Comparison of ENCODE assay signal across 8 mouse cellular contexts in genomic region chr16:67620826-67621505, GRCm38 (mm10). TPM values are rescaled to one million over a fixed set of nuclear protein-coding genes. Genes with fewer than 3 reads are reported as not detected.
DNase-seq lines count a peak whose midpoint lies in the region; ATAC-seq and TF ChIP-seq lines count a peak whose summit lies in the region.

Gene Cadm2 (minus strand): TSS chr16:67620908.

- peak; percentile 99 for DNase-seq in brain, embryonic 14.5 days (ENCODE audit: low read depth)
- DNase-seq in heart, adult 11 months = peak; percentile 98
- peak; percentile 97 for DNase-seq in left cerebral cortex, postnatal 4 days
- peak; percentile 98 for DNase-seq in midbrain, embryonic 11.5 days (ENCODE audit: low spot score, missing footprints)
- peak; percentile 78 for DNase-seq in skeletal muscle tissue, adult 2 months (ENCODE audit: low read depth, low spot score)
- no peak for DNase-seq in adipocyte (ENCODE audit: low spot score)

- peak within 1 kb of the TSS; percentile 39; the same call in 1 of the 2 replicates for H3K27ac ChIP-seq in embryonic facial prominence, embryonic 13.5 days
- H3K27ac ChIP-seq in intestine, postnatal 0 days (ENCODE audit: low read depth, low read length) = no peak within 1 kb of the TSS
- H3K27ac ChIP-seq in midbrain, embryonic 11.5 days (ENCODE audit: low read depth, low read length) = no peak within 1 kb of the TSS

- no peaks in the 10 kb centered on the region for H3K36me3 ChIP-seq in embryonic facial prominence, embryonic 13.5 days
- H3K36me3 ChIP-seq in intestine, postnatal 0 days (ENCODE audit: control insufficient read depth, insufficient read depth) = no peaks in the 10 kb centered on the region
- H3K36me3 ChIP-seq in midbrain, embryonic 11.5 days (ENCODE audit: control insufficient read depth, insufficient read depth, low read length) = no peaks in the 10 kb centered on the region

- peaks cover 4% of the 10 kb centered on the region; the same call in 1 of the 2 replicates for H3K4me1 ChIP-seq in embryonic facial prominence, embryonic 13.5 days
- H3K4me1 ChIP-seq in intestine, postnatal 0 days (replicated peaks; ENCODE audit: control insufficient read depth, insufficient read depth, low read length) = no peaks in the 10 kb centered on the region
- H3K4me1 ChIP-seq in midbrain, embryonic 11.5 days (ENCODE audit: control insufficient read depth, insufficient read depth, low read length) = no peaks in the 10 kb centered on the region

- under 1% methylated on average over 34 of the region's 35 CpGs for WGBS in embryonic facial prominence, embryonic 13.5 days
- under 1% methylated on average over 33 of the region's 35 CpGs for WGBS in intestine, postnatal 0 days
- 2% methylated on average over 20 of the region's 35 CpGs for WGBS in midbrain, embryonic 11.5 days

- TF ChIP-seq POLR2A in brain, embryonic 14.5 days (IDR thresholded peaks at IDR 0.05; ENCODE audit: borderline replicate concordance, extremely low read depth, insufficient read depth, insufficient read length, poor library complexity, severe bottlenecking) = no peak

- TF ChIP-seq CTCF in brain, embryonic 14.5 days (IDR thresholded peaks at IDR 0.05; ENCODE audit: borderline replicate concordance, extremely low read depth, insufficient read depth, insufficient read length) = no peak
- TF ChIP-seq CTCF in intestine, postnatal 0 days (IDR thresholded peaks at IDR 0.05; ENCODE audit: low read depth) = no peak

- peak within 1 kb of the TSS; percentile 73 for H3K4me3 ChIP-seq in embryonic facial prominence, embryonic 13.5 days
- H3K4me3 ChIP-seq in intestine, postnatal 0 days (ENCODE audit: low read depth, low read length) = peak within 1 kb of the TSS; percentile 57
- H3K4me3 ChIP-seq in midbrain, embryonic 11.5 days (ENCODE audit: low read depth, low read length) = peak within 1 kb of the TSS; percentile 76

- intact Hi-C loops in left cerebral cortex, postnatal 4 days (cut with DNase I) = no loop called here

- H3K27me3 ChIP-seq in embryonic facial prominence, embryonic 13.5 days = peaks cover 29% of the 10 kb centered on the region
- peaks cover 22% of the 10 kb centered on the region for H3K27me3 ChIP-seq in intestine, postnatal 0 days (replicated peaks; ENCODE audit: control insufficient read depth, insufficient read depth, low read length)
- 0 out of 2 replicates have a peak, but pooled peaks cover 5% of the 10 kb centered on the region for H3K27me3 ChIP-seq in midbrain, embryonic 11.5 days (ENCODE audit: control insufficient read depth, insufficient read depth, low read length)

- H3K9ac ChIP-seq in embryonic facial prominence, embryonic 13.5 days = peak within 1 kb of the TSS; percentile 73
- H3K9ac ChIP-seq in intestine, postnatal 0 days (ENCODE audit: low read depth, low read length) = peak within 1 kb of the TSS; percentile 17; the same call in 1 of the 2 replicates
- H3K9ac ChIP-seq in midbrain, embryonic 11.5 days (ENCODE audit: low read length) = peak within 1 kb of the TSS; percentile 72

- H3K9me3 ChIP-seq in embryonic facial prominence, embryonic 13.5 days = no peaks in the 10 kb centered on the region; the same call in 1 of the 2 replicates
- no peaks in the 10 kb centered on the region for H3K9me3 ChIP-seq in intestine, postnatal 0 days (ENCODE audit: control insufficient read depth)
- no peaks in the 10 kb centered on the region for H3K9me3 ChIP-seq in midbrain, embryonic 11.5 days (ENCODE audit: control insufficient read depth, low read length)

- H3K4me2 ChIP-seq in embryonic facial prominence, embryonic 13.5 days = peak within 1 kb of the TSS; percentile 89
- peak within 1 kb of the TSS; percentile 99 for H3K4me2 ChIP-seq in intestine, postnatal 0 days (replicated peaks; ENCODE audit: low read depth)
- H3K4me2 ChIP-seq in midbrain, embryonic 11.5 days = peak within 1 kb of the TSS; percentile 82

- ATAC-seq in embryonic facial prominence, embryonic 13.5 days (ENCODE audit: insufficient number of reproducible peaks, insufficient read depth, low FRiP score, low TSS enrichment, low read depth) = peak; percentile 100
- ATAC-seq in intestine, postnatal 0 days = peak; percentile 100
- peak; percentile 99 for ATAC-seq in midbrain, embryonic 11.5 days (ENCODE audit: low FRiP score)

RNA-seq across cellular contexts. Expression of gene Cadm2, which starts in this region (rescaled TPM):
- polyA plus RNA-seq in brain, embryonic 14.5 days (2012; rRNA removed) = 20.5 and 29.2 TPM in 2 replicates
- polyA plus RNA-seq in embryonic facial prominence, embryonic 13.5 days (2015; fragmentation: Nextera tagmentation; extraction: Ambion mirVana) = 2.7 and 3.8 TPM in 2 replicates
- polyA plus RNA-seq in intestine, postnatal 0 days (2015; fragmentation: Nextera tagmentation; extraction: Ambion mirVana) = 0.12 and 0.13 TPM in 2 replicates
- 100 to 1,000 TPM; 220 to 238 TPM for total RNA-seq in left cerebral cortex, postnatal 4 days (2021)
- 2.0 and 3.0 TPM in 2 replicates for polyA plus RNA-seq in midbrain, embryonic 11.5 days (2014; fragmentation: Nextera tagmentation; extraction: Ambion mirVana)

Comparison
In these comparisons a context has a peak if more than half of its experiments do, and no peak if none do; other contexts are left out.
1. Peak in ATAC-seq, H3K4me3 ChIP-seq, H3K9ac ChIP-seq and H3K4me2 ChIP-seq in intestine, postnatal 0 days; RNA of the gene not detected or under 1 TPM.
2. H3K9ac ChIP-seq: peak in every context shown above with its lines; median percentile 73 in embryonic facial prominence, embryonic 13.5 days; 72 in midbrain, embryonic 11.5 days; 17 in intestine, postnatal 0 days.